Mouse (Mus musculus) cerebellum, adult 9-11 months (tissue): ENCODE measurements around the gene Mllt10.
"Not testable (repeated sequence)": the region's sequence is repeated elsewhere in the genome, so short reads cannot be mapped to it uniquely, and the experiment has no call there.

Experiments
- DNase-seq: peaks from one replicate; pipeline ENCODE4 v3.0.0; 2022

The Mllt10 gene

DNA sequence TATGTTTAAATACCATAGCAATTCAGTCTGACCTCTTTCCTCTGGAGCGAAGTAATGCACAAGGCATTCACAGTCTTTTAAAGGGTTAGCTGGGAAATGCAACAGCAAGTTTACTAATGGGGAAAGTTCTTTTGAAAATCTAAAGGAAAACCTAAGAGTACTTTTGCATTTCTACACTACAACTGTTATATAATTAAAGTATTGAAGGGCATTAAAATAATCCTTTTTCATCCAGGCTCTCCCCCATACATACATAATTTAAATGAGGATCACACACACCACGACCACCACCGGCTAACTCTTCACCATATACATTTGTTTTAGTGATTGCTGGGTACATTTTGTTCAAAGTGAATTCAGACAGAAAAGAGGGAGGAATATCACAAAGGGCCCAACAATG lies 2.5 kb upstream of the Mllt10 start:
- DNase-seq, result no peak

DNA sequence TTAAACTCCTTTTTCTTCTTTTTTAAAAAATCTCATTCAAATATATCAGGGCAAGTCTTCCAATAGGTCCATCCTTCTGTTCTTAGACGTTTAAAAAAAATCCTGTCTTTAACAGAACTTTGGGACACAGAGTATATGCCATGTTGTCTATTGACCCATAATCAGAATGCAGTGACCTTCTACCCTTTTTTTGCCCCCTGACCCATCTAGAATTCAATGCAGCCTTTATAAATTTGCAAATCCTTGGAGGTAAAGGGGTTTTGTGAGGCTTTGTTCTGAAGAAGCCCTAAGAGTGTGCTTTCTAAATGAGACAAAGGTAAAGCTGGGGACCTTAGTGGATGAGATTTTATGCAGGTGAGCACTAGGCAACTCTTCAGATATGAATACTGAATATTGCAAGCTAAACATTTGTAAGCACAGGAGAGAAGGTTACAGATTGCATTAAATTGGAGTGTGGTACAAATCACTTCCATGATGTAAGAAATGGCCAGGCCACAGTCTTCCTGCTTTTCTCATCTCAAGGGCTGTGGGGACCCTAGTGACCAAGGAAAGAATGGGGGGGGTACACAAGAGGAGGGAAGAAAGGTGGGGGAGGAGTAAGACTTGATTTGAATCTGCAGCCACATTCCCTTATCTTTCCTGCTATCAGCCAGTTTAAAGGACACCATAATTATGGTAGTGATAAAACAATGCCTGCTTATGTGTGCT lies 1.6 kb upstream of the Mllt10 start:
- DNase-seq, result no peak

DNA sequence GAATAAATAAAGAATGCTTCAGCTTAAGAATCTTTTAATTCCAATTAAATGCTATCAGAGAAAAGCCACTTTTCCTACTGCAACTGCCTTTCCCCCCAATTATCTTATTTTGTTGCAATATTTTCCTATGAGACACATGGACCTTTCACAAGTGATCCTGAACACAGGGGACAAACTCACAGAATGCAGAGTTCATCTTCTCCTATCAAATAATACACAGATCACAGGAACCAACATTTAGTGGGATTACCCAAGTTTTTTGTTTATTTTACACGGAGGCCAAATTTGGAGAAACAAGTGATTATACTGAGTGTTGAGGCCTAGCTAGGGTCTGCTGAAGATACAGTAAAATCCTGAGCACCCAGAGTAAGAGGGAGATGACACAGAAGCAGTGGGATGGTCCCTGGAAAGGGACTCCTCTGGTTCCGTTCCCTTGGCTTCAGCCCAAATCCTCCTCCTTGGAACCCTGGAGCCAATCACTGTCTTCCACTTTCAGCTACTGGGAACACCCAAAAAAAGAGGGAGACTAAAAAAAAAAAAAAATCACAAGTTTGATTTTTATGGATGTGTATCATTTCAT lies 996 bp upstream of the Mllt10 start:
- DNase-seq, result peak; percentile 47

DNA sequence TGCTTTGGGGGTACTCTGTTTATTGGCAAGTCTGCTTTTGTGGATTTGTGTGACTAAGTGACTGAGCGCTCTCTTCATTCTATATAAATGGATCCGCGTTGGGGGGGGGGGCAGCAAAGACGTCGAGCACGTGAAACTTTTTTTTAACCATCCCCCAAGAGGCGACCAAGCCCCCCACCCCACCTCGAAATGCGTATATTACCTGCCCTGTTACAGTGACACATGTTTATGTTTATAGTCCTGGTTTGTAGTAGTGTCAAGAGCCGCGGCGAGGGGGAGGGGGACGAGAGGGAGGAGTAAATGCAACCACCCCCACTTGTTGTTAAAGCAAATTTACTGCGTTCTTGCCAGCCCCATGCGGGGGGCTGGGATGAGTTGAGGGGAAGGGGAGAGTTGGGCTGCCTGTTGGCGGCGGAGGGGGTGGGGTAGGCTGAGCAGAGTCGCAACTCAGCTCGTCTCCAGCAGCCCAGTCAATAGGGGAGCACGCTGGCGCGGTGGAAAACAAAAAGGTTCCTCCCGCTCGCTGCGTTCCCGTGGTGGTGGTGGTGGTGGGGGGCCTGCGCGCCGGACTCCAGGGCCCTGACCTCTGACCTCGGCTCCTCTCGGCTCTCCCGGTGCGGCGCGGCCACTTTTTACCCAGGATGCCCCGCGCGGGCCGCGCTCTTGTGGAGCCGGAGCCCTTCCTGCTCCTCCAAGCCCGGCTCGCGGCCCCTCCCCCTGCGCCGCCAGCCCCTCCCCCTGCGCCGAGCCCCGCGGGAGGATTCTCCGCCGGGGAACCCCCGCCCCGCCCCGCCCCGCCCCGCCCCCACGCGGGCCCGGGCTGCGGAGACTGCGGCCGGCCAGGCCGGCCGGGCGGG lies 1.1 kb downstream of the Mllt10 start:
- peak; percentile 96 for DNase-seq

DNA sequence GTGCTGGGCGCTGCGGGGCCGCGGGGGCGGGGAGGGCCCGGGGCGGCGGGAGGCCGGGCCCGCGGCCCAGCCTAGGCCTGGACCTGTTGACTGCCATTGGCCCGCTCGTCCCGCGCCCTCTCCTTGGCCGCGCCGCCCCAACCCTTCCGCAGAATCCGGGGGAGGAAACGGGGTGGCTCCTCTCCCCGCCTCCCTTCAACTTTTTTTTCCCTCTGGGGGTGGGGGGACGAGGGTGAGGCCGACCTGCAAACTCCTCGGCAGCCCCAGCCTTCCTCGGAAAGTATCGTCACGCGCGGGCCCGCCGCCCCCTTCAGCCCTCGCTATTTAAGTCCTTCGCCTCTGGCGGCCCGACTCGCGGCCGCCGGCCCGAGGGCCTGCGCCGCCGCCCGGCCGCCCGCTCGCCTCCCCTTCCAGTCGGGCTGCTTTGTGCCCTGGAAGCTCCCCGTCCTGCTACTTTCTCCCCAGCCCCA lies 1.8 kb downstream of the Mllt10 start:
- peak; percentile 93 for DNase-seq

DNA sequence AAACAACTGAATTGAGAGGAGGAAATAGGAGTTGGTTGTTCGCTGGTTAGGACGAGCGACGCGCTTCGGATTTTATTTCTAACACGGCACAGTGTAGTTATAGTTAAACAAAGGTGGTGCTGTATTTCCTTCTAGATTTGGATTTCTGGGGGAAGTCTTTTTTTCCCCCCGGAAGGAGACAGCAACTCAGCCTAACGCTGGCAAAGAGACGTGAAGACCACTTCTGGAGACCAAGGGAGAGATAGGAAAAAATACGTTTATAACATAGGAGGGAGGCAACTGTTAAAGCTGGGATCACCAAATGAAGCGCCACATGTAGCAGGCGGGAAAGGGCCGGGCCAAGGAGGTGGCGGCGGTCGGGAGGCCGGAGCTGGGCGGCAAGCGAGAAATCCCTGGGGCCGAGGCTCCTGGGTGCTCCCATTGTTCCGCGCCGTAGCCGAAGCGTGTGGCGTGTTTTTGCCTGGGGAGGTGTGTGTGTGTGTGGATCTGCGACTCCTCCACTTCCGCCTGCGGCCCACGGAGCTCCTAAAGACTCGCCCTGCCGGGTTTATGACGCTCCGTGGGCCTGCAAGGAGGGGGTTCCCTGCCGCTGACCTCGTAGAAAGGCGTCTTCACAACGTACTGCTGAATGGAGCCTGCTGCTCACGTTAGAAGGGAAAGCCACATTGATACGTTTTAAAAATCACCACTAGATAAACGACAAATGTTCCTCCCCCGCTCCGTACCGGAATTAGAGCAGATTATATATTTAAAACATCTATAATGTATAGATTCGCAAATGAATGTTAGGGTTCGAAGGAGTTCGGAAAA lies 2.5 kb downstream of the Mllt10 start:
- peak; percentile 71 for DNase-seq

DNA sequence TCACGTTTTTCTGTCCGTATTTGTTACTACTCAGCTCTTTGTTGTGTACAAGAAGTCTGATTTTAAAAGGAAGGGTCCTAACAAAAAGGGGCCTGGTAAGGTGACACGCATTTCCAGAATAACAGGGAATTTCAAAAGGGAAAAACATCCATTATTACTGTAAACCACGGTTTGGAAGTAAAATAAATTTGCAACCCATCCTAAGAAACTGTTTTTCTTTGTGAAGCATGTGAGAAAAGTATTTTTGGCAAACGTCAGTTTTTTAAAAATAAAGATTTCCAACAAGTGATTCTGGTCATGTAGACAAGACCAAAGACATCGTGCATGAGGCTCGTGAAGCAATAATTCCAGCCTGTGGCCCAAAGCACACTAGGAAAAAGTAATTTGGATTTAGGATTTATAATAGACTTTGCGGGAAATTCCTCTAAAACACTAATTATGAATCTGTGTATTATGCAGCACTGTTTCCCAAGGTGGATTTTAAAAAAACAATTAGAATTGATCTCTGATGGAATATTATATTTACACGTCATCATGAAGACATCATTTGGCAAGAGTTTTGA lies 3.2 kb downstream of the Mllt10 start:
- no peak for DNase-seq

DNA sequence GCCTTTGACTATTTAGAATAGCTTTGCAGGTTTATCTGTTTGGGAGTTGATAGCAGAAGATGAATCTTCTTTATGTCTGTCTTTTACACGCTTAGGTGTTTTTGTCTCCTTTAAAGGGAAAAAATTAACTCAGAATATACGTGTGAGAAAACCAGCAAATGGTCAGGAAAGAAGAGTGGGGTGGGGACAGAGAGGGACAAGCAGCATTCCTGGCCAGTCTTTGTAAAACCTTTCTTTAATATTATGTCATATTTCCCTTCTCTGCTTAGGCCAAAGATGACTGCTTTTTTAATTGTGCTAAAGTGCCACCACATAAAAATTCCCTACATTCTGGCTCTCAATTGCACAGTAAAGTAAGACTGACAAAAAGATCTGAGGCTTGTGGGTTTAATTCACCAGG lies 4.0 kb downstream of the Mllt10 start:
- no peak for DNase-seq

DNA sequence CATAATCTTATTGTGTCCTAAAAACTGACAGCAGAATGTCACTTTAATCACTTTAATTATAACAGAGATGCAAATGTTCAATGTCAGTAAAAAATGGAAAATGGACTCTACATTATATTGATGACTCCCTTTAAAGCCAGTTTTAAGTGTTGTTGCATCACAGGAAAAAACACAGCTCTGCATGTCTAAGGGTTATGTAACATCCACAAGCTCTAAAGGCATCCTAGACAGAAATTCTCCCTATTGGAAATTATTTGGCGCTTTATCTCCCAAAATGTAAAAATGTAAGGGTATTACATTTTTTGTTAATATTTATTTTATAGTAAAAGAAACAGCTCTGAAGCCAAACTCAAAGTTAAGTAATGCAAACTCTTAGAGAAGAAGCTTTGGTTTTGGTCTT lies 4.9 kb downstream of the Mllt10 start:
- no peak for DNase-seq

DNA sequence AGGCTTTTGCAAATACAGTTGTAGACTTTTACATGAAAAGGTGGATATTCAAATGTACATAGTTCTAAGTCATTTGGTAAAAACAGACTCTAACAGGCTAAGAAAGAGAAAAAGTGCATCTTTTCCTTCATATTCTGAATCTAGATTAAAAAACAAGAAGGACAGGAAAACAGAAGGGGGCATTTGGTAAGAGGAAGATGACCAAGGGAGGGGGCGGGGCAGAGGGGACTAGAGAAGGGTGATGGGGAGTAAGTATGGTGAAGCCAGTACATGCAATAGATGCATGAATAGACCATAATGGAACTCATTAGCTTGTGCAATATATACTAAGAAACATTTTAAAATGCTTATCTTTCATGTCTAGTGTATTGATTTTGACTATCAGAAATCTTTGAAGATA lies 5.4 kb downstream of the Mllt10 start:
- DNase-seq, result no peak

DNA sequence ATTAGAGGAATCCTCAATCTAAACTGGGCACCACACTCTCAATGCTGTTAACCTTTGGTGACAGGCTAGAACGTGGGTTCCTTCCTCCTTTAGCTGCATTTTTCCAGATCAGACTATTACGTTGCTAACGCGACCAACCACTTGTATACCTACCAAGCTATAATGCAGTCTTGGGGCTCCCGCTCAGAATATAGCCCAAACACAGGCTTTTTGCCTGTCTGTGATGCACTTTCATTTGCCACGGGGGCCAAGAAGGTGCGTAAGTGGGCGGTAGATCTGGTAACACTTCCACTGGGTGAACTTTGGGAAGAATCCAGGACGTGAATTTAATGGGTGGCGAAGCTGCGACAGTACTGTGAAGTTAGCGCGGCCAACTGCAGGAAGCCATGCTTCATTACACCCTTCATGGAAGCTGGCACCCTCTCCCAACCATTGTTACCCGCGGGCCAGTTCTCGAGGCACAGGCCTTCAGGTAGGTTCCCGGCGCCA lies 8.8 kb downstream of the Mllt10 start:
- DNase-seq, result peak; percentile 87

DNA sequence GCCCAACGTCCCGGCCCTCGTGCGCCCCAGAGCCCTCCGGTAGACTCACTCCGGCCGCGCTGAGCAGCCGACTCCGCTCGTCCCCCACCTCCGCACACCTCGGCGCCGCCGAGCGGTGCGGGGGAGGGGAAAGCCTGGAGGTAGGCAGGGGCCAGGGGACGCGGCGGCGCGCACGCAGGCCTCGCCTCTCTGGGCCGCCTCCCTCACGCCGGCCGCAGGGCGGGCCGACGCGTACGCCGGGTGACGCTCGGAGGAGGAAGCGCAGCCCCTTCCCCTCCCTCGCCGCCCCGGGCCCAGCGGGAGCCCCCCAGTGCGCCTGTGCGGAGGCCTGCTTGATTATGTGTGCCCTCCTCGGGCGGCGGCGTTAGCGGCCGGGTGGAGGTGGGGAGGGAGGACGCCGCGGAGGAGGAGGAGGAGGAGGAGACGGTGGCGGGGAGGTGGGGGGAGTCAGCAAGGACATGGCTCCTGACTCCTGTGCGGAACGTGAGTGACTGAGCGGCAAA lies 9.4 kb downstream of the Mllt10 start:
- peak; percentile 97 for DNase-seq

DNA sequence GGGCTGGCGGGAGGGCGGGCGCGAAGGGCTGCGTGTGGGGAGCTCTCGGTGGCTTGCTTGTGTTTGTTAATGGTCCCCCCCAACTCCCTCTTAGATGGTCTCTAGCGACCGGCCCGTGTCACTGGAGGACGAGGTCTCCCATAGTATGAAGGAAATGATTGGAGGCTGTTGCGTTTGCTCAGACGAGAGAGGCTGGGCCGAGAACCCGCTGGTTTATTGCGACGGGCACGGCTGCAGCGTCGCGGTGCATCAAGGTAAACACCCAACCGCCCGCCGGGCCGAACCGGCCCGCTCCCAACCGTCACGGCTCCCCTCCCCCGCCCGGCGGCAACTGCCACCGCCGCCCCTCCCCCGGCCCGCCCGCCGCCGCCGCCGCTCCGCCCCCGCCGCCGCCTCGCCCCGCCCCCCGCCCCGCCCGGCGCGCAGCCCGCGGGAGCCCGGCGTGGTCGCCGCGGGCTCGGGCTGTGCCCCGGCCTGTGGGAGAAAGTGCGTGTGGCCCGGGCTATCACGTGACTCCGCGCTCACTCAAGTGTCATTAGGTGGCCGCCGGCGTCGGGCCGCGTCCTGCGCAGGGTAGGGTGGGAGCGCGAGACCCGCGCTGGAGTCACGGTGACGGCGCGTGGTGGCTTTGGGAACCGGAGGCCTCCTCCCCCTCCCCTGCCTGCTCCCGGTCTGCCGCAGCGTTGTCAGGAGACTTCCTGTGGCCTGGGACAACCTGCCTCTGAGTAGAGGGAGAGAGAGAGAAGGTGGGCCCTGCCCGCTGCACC lies 10.1 kb downstream of the Mllt10 start:
- DNase-seq, result peak; percentile 88

DNA sequence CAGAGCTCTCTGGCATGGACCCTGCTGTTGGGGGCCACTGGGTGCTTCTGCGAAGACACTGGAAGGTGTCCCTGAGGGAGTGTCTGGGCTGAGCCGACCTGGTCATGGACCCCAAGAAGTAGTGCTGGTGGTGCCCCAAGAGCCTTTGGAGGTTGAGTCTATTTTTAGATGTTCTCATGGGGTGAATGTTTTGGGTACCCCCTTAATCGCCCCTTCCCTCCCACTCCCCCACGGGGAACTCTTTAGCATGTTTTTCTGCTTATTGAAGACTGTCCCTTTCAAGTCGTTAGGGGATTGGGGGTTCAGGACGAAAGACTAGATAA lies 10.6 kb downstream of the Mllt10 start:
- DNase-seq, result no peak

DNA sequence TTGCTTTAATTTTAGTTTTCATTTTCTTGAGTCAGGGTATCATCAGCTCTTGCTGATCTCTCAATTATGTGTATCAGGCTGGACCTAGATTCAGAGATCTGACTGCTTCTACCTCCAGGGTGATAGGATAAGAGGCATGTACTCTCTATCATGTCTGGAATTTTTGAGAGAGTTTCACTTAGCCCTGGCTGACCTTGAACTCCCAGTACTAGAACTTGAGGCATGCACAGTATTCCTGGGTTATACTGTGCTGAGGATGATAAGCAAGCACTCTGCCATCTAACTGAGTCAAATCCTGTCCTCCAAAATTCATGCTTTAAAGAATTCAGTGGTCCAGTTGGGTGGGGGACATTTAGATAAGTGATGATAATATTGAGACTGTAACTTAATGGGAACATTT lies 11.4 kb downstream of the Mllt10 start:
- DNase-seq, result no peak

DNA sequence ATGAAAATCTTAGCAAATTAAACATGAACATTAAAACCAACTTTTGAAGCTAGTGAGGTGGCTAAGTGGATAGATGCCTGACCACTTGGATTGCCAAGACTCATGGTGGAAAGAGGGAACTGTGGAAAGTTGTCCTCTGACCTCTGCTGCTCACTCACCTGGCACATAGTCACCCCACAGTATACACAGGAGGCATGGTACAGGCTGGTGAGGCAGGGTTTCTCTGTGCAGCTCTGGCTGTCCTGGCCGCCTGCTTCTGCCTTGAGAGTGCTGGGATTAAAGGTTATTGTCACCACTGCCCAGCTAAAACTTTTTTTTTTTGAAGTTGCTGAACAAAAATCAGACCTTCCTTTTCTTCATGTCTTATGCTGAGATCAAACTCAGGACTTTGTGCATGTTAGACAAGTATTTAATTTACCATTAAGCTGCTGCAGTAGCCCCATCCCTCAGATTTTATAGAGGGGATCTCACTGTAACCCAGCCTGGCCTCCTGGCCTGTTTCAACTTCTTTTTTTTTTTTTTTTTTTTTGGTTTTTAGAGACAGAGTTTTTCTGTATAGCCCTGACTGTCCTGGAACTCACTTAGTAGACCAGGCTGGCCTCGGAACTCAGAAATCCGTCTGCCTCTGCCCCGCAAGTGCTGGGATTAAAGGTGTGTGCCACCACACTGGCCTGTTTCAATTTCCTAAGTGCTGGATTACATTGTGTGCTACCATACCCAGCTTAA lies 13.2 kb downstream of the Mllt10 start:
- DNase-seq, result no peak

DNA sequence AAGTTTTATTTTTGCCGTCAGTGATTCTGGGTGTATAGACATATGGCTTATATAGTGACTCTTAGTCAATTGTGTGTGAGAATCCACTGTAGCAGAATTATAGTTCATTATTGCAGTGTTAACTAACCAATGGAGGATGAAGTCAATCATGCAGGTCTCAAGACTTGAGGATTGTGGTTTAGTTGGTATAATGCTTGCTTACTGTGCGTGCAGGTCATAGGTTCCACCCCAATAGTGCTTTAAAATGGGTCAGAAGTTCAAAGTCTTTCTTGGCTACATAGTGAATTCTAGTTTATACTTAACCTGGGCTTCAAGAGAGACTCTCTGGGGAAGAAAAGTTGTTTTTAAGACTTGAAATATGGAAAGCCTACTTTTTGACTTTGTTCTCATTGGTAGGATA lies 16.9 kb downstream of the Mllt10 start:
- DNase-seq, result no peak

DNA sequence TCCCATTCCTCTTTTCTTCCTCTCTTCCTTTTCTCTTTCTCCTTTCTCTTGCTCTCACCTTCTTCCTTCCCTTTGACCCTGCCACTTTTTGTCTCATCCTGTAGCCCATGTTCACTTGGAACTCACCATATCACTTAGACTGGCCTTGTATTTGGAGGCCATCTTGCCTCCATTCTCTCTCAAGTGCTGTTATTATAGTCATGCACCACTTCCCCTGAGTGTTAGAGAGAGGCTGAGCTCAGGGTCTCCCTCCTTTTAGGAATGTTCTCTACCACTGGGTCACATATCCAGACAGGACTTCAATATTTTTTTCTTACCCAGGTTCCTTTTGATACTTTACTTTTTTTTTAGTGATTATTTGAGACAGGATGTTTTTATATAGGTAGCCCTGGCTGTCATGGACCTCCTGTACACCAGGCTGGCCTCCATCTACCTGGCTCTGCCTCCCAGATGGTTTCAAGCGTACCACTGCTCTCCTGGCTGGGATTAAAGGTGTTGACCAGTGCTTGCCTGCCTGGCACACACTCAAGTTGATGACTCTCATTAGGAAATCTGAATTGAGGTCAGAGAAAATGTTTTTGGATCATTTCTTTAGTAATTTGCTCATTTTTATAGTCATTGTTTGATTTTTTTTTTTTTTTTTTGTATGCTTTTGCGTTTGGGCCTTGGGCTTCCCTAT lies 25.3 kb downstream of the Mllt10 start:
- peak; percentile 73 for DNase-seq

DNA sequence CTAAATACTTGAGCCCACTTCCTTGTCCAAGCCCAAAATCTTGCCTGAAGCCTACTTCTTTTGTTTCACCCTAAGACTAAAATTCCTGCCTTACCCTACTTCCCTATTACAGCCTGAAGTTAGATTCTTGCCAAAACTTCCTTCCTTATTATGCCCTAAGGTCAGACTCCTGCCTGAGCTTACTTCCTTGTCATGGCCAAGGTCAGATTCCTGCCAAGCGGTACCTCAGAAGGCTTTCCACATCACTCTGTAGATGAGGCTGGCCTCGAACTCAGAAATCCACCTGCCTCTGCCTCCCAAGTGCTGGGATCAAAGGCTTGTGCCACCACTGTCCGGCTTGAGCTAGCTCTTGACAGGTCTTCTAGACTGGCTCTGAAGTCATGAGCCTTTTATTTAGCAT lies 32.7 kb downstream of the Mllt10 start:
- DNase-seq, result not testable (repeated sequence)

DNA sequence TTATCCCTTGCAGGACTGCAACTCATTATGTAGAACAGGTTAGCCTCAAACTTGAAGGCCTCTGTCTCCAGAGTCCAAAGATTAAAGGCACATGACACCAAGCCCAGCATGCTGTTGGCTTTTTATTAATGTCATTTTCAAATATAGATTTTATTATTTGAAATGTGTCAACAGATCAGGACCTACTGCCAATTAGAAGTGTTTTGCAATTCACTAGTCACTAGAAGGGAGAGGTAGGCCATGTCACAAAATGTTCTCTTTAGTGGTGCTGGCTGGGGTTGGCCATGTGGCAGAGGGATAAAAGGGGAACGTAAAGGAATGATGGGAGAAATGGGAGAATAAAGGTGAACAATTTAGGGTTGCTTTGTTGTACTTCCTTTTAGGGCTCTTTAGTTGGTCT lies 38.8 kb downstream of the Mllt10 start:
- no peak for DNase-seq
